Mouse (Mus musculus) layer of hippocampus, adult 11-12 months (tissue): ENCODE measurements at regions not wholly inside any gene's neighbourhood (a gene's known extent, or its start where the extent isn't known, plus 50 kb on each side); places are given as distances from the start of the nearest gene placed in this dataset.
A peak's percentile ranks its signal among the peaks of the same experiment; 100 is the strongest.
"Not testable (repeated sequence)": the region's sequence is repeated elsewhere in the genome, so short reads cannot be mapped to it uniquely, and the experiment has no call there.

ENCODE experiments used
- DNase-seq: peaks from one replicate; pipeline ENCODE4 v3.0.0; 2022; ENCODE audit warnings: low spot score

DNA sequence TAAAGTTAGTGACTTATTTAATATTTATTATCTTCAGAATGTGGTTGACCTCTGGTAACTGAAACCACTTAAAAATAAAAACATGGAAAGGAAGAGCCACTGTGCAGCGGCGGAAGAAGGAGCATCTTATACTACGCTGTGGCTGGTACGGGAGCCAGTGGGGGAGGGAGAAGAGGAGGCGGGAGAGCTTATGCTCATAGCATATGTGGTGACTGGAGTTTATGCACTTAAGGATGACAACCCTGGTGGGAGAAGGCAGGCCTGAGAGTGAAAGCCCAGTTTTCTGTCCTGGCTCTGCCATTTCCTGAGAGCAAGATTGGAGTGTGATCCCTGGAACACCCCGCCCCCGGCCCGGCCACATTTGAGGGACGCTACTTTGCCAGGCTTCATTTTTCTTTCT is 145.5 kb downstream of the Tsen15 start:
- no peak for DNase-seq

DNA sequence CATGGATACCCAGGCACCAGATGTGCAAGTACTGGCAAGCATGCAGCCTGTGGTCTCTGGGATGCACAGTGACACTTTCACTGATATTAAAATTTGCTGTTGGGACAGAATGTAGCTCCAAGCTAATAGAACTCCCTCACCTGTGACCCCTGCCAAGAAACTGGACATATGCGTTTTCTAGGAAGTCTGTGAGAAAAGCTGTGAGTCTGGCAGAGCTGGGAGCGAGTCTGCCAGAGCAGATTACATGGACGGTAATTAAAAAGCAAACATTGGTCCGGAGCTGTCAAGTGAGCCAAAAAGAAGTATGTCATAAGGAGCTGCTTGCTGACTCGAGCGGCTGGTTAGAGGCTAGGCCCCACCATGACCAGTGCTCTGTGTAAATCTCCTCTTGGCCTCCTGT is 147.1 kb downstream of the Tsen15 start:
- DNase-seq: no peak

DNA sequence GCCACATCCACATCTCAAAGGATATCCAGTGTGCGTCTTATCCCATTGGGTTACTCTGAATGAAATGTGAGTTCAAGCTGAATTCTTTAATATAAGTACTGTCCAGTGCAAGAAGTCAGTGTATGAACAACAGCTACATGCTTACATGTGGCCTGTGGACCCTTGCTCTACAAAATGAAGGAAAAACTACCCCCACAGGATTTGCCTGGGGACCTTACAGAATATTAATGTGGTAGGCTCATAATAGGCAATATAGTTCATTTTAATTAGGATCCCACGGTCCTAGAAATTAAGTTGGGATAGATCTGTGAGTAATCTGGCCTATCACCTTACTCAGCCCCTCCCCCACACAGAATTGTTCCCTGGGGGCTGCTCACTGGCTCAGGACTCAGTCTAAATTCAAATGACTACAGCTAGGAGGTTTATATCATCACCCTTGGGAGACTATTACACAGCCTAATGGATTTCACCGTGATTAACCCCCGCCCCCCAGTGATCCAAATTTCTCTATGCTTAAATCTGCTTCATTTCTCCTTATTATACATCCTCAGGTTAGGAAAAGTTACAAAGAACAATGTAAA is 145.4 kb upstream of the 1700025G04Rik start:
- DNase-seq: no peak

DNA sequence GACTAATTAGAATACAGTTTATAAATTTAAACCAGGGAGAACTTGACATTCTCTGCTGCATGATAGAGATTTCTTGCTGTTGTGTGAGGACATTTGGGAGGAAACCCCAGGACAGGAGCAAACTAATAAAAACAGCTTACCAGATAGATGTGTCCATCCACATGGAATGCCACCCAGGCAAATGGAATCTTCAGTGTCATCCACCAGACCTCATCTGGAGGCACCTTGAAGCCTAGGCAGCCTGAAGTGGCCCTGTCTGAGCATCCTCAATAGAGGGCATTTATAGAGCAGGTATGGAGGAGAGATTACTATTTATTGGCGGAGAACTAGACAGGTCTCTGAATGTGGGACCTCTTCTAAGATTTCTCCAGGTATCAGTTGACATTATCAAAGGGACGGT is 144.8 kb upstream of the 1700025G04Rik start:
- no peak for DNase-seq

DNA sequence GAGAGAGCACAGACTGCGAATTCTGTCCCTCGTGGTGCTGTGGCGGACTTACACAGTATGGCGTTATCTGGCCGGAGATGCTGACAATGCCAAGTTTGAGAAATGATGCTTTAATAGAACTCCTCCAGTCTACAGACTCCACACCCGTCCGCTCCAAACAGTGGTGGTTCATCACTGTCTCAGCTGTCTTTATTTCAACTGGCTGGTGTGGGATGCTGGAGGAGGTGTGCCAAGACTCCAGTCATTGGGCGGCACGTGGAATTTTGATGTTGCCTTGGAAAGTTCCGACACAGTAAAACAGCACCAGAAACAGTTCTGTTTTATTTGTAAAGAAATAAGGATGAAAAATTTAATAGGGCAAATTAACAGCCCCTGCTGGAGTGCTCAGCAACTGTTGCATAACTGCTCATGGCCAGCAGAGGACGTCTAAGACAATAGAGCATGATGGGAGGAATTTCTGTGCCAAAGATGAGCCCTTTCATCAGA is 141.8 kb upstream of the 1700025G04Rik start:
- peak; percentile 16 for DNase-seq

DNA sequence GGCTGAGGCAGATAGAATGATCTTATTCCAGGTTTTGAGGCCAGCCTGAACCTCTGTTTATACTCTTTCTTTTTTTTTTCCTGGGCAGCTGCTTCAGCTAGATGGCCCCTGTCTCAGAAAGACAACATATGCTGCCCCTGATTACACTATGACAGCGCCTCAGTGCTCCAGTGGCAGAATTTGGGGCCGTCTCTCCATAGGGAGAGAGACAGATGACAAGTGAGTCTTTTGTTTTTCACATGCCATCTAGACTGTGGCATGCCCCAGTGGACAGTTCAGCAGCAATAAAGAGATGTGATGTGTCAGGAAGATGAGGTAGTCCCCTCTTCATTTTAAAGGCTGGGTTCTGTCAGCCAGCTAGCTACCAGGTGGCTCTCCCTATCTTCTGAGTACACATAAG is 139.8 kb upstream of the 1700025G04Rik start:
- no peak for DNase-seq

DNA sequence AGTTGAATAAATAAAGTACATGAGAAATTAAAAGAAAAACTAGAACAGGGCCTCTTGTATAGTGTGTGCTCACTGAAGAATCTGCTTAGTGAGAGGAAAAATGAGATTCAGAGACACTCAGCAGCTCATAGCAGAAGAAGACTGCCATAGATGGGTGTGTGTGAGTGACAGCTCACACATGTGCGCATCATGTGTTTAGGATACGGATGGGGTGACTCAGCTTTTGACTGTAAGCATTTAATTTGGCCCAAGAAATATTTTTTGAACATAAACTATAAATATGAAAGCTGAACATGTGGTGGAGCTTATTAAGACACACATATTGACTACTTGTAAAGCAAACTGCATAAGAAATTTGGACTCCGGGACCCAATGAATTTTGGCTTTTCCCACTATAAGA is 136.1 kb upstream of the 1700025G04Rik start:
- DNase-seq: no peak

DNA sequence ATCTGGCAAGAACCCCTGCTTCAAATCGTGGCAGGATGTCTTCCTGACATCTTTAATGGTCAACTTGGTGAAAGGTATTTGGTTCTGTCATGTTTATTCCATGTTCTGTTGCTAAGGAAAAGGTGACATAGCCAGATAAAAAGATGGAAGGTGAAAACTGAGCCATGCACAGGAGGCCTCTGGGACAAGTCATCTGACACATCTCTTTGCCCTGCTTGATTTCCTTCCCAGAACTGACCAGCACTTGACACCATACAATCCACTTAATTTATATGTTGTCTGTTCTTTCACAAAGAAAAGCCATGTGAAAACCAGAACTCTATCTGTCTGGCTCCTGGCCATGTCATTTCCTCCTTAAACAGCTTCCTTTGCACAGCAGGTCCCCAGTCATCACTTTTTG is 133.7 kb upstream of the 1700025G04Rik start:
- no peak for DNase-seq

DNA sequence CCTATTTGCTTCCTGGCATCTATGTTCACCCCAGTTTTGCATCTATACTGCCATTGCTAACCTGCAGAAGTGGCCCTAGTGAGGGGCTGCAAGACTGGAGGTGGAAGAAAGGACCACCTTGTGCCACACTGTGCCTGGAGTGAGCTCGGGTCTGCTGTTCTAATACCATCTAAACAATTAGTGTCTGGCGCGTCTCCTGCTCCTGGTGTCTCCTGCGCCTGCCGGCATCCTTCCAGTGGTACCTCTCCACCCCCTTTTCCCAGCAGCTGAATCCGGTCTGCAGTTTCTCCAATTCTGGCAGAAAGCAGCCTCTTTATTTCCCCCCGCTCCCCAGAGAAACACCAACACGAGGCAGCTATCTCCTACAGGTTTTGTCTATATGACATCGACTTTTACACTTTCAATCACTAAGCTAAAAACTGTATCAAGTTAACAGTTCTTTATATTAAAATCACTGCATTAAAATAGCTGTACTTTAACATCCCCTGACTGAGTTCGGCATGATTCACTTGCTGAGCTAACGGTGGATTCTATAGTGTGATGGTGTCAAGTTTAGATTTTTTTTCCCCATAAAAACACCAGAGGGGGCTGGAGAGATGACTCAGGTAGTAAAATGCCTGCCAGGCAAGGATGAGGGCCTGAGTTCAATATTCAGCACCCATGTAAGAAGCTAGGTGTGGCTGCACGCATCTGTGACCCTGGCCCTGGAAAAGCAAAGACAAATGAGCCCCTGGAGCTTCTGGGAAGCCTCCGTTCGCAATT is 131.1 kb upstream of the 1700025G04Rik start:
- DNase-seq: no peak

DNA sequence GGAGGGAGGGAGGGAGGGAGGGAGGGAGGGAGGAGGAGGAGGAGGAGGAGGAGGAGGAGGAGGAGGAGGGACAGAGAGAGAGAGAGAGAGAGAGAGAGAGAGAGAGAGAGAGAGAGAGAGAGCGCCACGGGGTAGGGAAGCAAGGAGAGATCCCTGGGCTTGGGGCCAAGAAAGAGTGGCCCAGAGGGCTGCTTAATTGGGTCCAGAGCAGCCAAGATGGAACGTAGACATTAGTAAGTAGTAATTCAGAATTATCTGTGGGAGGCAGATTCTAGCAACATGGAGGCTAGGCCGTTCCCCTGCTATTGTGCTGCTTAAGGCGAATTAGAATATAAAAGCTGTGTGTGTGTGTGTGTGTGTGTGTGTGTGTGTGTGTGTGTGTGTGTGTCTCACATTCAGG is 129.8 kb upstream of the 1700025G04Rik start:
- not testable (repeated sequence) for DNase-seq

DNA sequence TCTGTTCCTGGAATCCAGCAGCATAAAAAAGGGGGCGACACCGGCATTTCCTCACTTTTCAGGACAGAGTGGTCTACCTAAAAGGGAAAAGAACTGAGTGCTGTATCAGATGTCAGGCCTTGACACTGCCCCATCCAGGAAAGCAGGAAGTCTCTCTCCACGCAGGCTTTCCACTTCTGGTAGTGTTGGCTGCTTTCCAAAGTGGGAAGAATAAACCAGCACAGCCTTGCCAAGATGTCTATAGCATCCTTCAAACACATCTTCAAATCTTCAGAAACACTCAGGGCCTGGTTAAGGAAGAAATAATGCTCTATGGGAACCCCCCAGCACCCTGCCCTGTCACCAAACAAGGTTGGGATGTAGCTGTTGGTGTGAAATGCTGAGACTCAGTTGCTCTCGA is 127.5 kb upstream of the 1700025G04Rik start:
- DNase-seq: no peak

DNA sequence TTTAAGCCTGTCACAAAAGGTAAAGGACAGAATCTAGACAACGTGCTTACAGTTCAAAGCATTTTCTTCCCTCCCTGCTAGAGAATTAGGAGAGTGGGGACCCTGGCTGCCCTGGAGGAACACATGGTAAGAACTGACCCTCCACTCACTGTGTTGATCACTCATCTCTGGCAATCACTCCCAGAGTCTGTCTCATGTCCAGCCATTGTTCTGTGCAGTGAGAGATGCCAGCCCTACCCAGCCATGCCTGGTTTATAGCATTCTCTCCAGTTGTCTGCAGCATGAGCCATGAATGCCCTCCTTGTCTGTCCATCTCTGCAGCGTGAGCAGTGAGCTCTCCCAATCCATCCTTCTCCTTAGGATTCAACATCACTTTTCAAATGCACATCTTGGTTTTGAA is 124.5 kb upstream of the 1700025G04Rik start:
- DNase-seq: no peak

DNA sequence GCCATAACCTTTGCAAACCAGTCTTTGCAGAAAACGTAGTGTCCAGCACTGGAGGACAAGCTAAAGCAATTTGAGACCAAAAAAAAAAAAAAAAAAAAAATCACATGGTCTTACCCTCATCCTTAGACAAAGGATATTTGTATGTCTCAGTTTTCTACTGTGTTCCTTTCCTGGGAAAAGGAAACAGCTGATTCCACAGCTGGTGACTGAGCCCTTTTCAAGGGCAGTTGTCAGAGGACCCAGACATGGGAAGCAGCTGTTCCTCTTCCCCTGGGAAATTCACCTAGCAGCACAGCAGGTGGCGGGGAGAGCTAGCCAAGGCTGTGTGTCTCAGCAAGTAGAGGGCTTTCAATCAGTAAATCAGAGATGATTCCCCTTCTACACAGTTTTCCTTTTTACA is 113.3 kb upstream of the 1700025G04Rik start:
- no peak for DNase-seq

DNA sequence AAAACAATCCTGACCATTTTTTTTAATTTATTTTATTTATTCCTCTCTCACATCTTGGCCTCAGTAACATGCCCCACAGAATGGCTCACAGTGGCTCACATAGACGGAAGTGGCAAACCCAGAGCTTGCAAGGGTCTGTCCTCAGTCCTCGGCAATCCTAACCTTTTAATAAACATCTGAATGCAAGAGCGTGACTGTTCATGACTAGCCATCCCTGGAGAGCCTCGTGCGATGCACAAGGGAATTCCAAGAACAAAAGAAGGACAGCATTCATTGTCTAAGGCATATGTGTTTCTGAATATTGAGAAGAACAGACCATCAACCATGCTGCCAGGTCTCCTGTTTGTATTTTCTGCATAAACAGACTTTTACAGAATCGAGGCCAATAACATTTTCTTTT is 98.8 kb upstream of the 1700025G04Rik start:
- no peak for DNase-seq

DNA sequence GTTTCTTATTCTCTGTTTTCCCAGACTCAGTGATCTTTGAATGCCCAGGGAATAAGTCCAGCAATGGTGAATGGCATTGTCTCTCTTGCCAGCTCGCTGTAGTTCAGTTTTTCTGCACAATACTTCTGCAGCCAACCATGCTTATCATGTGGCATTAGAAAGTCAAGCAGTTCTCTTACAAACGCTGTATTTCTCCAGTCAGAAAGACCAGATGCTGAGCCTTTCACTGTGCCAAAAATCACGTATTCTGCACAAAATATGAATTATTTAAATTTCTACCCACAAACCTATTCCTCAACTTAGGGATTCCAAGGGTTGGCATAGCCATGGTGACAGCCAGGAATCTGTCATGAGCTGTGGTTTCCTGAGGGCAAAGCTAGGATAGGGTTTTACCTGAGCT is 95.0 kb upstream of the 1700025G04Rik start:
- no peak for DNase-seq

DNA sequence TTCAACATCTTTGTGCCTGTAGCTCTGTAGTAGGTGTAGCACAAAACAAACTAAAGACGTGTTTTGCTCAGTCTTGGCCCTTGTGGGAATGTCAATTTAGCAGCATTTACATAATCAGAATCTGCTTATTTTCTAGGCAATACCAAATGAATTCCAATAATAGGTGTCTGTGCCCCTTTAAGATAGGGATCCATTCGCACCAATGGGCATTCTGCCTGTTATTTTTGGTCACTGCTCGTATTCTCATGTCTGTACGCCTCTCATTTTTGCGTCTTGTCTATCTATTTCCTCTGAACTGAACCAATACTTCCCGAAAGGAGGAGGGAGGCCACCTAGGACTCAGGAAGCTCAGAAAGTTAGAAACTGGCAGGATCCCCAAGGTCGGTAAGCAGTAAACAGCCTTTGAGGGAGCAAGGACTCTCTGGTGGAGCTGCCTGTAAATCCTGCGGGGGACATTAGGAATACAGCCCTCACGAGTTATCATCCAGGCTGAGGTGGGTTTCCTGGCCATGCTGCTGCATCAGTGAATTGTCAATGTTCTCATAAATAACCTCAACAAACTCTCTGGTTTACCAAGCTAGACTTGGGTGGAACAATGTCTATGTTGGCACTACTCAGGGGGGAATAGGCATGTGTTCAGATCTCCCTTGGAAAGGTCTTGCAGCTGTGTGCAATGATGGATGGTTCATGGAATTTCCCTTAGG is 86.5 kb upstream of the 1700025G04Rik start:
- no peak for DNase-seq

DNA sequence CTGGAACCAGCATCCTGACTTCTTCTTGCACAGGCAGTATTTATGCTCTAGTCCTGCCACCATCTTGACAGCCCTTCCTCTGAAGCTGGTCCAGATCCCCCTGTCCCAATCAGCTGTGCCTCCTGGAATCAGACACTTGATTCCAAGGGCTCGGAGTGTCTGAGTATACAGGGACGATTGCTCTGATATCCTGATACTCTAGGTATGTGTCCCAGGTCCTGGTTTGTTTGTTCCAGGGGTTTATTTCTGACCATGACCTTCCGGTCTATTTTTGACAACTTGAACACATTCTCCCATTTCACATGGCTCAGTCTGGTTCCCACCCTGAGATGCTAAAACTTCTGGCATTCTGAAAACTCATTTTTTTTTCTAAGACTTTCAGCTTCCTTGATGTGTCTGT is 85.8 kb upstream of the 1700025G04Rik start:
- no peak for DNase-seq

DNA sequence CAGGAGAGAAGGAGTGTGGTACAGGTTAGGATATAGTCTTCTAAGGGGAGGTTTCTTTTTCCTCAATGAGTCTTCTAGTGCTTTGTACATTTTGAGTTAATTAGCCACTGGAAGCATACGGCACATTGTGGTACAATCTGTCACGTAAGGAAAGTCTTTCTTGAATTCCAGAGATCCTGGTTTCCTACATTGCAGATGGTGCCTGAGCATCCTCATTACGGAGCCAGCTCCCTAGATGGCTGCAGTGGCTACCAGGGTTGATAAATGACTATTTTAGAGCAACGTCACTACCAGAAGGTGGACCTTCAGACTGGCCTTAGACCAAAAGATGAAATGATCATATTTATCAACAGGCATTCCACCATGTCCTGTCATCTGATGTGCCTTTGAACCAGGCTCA is 84.5 kb upstream of the 1700025G04Rik start:
- peak; percentile 37 for DNase-seq

DNA sequence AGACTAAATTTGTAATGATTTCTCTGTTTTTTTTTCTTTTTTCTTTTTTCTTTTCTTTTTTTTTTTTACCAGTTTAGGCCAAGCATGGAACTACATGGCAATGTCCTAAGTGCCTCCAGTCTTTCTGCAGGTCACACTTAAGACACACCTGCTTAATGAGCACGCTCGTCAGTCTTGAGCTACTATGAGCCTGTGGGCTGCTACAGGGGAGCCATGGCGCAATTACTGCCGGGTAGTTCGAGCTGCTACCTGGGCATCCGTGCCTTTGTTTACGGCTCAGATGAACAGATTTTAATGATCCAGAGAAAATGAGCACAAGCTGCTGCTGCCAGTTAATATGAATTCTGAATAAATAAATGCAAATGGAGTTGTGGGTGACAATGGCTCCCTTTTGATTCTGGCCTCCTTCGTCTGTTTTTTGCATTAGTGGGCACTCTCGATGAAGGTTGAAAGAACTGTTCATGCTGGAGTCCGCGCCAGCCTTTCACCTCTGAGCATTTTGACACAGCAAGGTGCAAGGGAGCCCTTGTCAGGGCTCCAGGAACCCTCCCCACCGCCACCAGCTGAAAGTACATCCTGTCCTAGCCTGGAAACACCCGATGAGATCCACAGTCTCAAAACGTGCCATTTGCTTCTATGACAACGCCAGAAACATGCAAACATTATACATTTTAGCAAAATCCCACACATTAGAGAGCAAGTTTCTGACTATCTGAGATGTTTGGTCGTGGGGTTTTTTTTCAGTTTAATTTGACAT is 81.3 kb upstream of the 1700025G04Rik start:
- DNase-seq: peak; percentile 12

DNA sequence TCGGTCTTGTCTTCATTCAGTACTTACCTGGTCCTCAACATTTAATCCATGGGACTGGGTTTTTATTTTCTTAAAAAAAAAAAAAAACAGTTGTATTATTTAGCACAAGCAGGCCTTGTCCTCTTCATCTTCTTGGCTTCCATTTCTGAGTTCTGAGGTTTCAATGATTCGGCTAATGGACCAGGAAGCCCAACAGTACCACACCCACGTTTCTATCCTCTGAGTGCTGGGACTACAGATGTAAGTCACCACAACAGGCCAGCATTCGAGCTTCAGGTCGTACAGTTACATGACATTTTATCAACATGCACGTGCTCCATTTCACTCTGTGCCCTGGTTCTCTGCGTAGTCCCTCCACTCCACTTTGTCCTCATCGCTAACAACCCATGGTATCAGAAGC is 80.7 kb upstream of the 1700025G04Rik start:
- DNase-seq: no peak

DNA sequence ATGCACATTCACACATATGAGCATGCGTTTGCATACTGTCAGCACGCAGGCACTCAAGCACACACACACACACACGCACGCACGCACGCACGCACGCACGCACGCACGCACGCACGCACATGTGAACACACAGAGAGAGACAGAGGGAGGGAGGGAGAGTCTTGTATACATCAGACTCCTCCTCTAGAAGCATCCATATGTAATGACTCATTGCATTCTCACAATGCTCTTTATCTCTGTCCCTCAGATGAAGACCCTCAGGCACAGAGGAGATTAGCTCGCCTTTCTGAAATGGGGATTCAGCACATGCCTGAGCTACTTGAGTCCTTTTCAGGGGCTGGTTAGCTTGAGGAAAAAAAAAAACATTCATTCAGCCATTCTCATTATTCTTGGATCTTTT is 79.6 kb upstream of the 1700025G04Rik start:
- DNase-seq: no peak

DNA sequence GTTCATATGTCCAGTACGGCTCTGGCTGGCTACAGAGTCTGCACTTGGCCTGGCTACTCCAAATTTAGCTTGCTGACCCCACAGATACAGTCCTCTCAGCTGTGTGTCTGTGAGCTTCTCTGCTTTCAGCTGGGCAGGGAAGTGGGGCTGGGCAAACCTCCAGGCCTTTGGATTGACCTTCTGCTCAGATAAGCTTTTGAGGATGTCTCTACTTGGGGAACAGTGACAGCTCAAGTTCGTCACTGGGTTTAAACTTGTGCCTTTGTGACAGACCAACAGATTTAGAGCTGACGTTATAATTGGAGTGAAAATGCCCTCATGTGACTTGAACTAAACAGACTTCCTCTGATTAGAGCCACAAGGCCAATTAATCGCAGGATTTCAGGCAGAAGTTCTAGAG is 78.4 kb upstream of the 1700025G04Rik start:
- DNase-seq: peak; percentile 56

DNA sequence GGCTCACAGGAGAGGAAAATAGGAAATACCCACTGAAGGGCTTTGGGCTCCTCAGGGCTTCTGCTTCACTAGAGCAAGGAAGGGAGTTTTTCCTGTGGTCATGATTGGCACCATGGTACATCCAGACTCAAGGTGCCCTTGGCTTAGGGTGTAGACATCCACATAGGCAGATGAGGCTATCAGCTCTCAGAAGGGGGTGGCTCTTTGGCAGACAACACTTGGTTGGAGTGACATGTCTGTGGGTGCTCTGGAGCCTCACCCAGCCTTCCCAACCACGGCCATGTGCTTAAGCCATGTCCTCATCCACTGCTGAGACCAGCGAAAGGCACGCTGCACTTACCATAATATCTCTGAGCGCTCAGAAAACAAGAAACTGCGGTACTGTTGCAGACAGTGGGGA is 77.8 kb upstream of the 1700025G04Rik start:
- DNase-seq: no peak
